Mouse (Mus musculus) C2C12 (cell line): ENCODE measurements at regions not wholly inside any gene's neighbourhood (a gene's known extent, or its start where the extent isn't known, plus 50 kb on each side); places are given as distances from the start of the nearest gene placed in this dataset.
A peak's percentile ranks its signal among the peaks of the same experiment; 100 is the strongest.

ENCODE experiments used
- H3K27me3 ChIP-seq: one replicate; pipeline ENCODE4 v1.6.1; 2011; ENCODE audit not compliant: control insufficient read depth, insufficient read depth, insufficient read length
- H3K36me3 ChIP-seq: one replicate; pipeline ENCODE4 v1.6.1; 2011; ENCODE audit not compliant: control insufficient read depth, insufficient read depth
- H3K4me3 ChIP-seq: one replicate; pipeline ENCODE4 v1.5.1; 2011; ENCODE audit warnings: mild to moderate bottlenecking, control low read depth; ENCODE audit not compliant: poor library complexity, insufficient read depth, severe bottlenecking
- H3K79me2 ChIP-seq: one replicate; pipeline ENCODE4 v1.6.1; 2011; ENCODE audit not compliant: control insufficient read depth, insufficient read depth
- H3K79me3 ChIP-seq: one replicate; pipeline ENCODE4 v1.6.1; 2011; ENCODE audit warnings: low read depth, control low read depth
- H3ac ChIP-seq: one replicate; pipeline ENCODE3; 2011; ENCODE audit warnings: low read depth; ENCODE audit not compliant: control insufficient read depth, insufficient read length
- CEBPB ChIP-seq: IDR thresholded peaks from one replicate; pipeline ENCODE4 v1.6.1; 2011; ENCODE audit warnings: low read depth, mild to moderate bottlenecking, control low read depth, moderate library complexity
- CTCF ChIP-seq: IDR thresholded peaks from one replicate; pipeline ENCODE4 v1.5.1; 2011; ENCODE audit not compliant: control insufficient read depth, insufficient read depth, insufficient read length
- FOSL1 ChIP-seq: IDR thresholded peaks from one replicate; pipeline ENCODE4 v1.8.0; 2011; ENCODE audit warnings: mild to moderate bottlenecking, low read length; ENCODE audit not compliant: poor library complexity, insufficient read depth, severe bottlenecking
- MAX ChIP-seq: IDR thresholded peaks from one replicate; pipeline ENCODE4 v1.6.1; 2011; ENCODE audit warnings: mild to moderate bottlenecking, control low read depth
- MYOD1 ChIP-seq: IDR thresholded peaks from one replicate; pipeline ENCODE4 v1.6.1; 2011; ENCODE audit warnings: low read depth; ENCODE audit not compliant: control insufficient read depth, insufficient read length
- MYOG ChIP-seq: IDR thresholded peaks from one replicate; pipeline ENCODE4 v1.6.1; 2011; ENCODE audit not compliant: control insufficient read depth, insufficient read length; ENCODE audit errors: extremely low read depth
- USF1 ChIP-seq: IDR thresholded peaks from one replicate; pipeline ENCODE4 v1.6.1; 2011; ENCODE audit warnings: low read depth, mild to moderate bottlenecking, control low read depth, moderate library complexity

DNA sequence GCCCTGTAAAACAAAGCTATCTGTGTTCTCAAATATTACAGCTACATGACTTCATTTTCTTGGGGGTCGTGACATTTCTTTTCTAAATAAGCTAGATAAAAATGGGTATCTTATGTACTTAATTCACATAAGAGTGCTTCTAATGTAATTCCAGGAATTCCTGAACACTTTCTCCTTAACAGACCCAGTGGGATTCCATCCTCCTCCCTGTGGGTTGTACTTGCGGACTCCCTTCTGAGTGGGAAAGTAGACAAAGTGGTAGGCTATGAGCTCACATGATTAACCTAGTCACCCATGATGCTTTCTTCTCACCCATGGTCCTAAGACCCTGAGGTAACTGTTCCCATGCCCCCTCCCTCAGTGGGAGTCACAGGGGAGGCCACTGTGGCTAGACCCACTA is 212.7 kb upstream of the Mon1b start:
- TF ChIP-seq MYOG (no peak), USF1 (no peak), FOSL1 (no peak), MYOD1 (no peak), CEBPB (no peak), MAX (no peak), CTCF (no peak)
- H3K27me3 ChIP-seq = no peaks in the 10 kb centered on the region

DNA sequence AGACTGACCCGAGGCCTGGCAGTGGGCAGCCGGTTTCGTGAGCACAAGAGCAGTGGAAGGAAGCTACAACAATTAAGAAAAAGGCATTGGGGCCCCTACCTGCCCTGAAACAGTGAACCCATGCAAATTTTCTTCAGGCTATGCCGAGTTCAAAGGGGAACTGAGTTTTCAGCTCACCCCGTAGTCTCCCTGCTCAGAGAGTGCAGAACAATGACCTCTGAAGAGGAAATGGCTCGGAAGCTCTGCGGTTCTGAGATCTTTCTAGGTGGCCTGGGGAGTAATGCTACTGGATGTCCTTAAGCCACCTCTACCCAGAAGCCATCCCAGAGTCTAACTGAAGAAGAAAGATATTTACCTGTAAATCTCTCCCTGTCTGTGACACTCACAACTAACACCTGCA is 196.3 kb upstream of the Mon1b start:
- Histone ChIP-seq H3K27me3 (no peaks in the 10 kb centered on the region), H3K4me3 (no peak overlapping the region), H3K79me3 (no peaks in the 10 kb centered on the region), H3K79me2 (no peaks in the 10 kb centered on the region), H3ac (no peak overlapping the region), H3K36me3 (no peaks in the 10 kb centered on the region)
- TF ChIP-seq FOSL1 (no peak), MYOG (no peak), MYOD1 (no peak), MAX (no peak), CEBPB (no peak), CTCF (no peak), USF1 (no peak)

More for the DNA sequence above, 212.7 kb upstream of the Mon1b start:
- H3K36me3 ChIP-seq = no peaks in the 10 kb centered on the region
- no peaks in the 10 kb centered on the region for H3K79me2 ChIP-seq
- no peak overlapping the region for H3ac ChIP-seq
- H3K4me3 ChIP-seq = no peak overlapping the region
- no peaks in the 10 kb centered on the region for H3K79me3 ChIP-seq

DNA sequence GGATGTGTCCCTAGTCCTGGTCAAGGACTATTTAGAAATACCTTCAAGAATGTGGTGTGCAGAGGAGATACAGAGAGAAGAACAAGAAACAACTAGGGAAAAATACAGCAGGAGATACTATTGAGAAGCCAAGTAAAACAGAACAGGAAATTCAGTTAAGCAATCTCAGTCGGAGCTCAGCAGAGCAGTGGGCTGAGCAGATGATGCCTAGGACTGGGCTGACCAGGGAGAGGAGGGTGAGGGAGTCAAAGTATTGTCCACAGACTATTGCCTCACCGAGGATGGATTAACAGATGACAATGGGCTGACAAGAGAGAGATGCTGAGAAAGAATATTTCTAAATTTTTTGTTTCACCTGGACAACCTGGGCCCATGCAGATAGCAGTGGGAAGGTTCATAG is 181.4 kb upstream of the Mon1b start:
- no peaks in the 10 kb centered on the region for H3K27me3 ChIP-seq
- TF ChIP-seq MAX = no peak
- no peak for TF ChIP-seq MYOG
- TF ChIP-seq MYOD1 = no peak
- no peak for TF ChIP-seq USF1
- TF ChIP-seq CTCF = no peak
- no peak for TF ChIP-seq CEBPB
- no peak for TF ChIP-seq FOSL1
- H3K36me3 ChIP-seq = no peaks in the 10 kb centered on the region
- no peaks in the 10 kb centered on the region for H3K79me2 ChIP-seq
- H3ac ChIP-seq = no peak overlapping the region
- no peak overlapping the region for H3K4me3 ChIP-seq
- no peaks in the 10 kb centered on the region for H3K79me3 ChIP-seq

- H3ac ChIP-seq = no peak overlapping the region
- H3K79me2 ChIP-seq = no peaks in the 10 kb centered on the region
- no peaks in the 10 kb centered on the region for H3K36me3 ChIP-seq
- H3K4me3 ChIP-seq = no peak overlapping the region
- H3K27me3 ChIP-seq = no peaks in the 10 kb centered on the region
- TF ChIP-seq CEBPB = no peak
- no peak for TF ChIP-seq USF1
- TF ChIP-seq MYOD1 = no peak
- no peak for TF ChIP-seq CTCF
- TF ChIP-seq MAX = no peak
- no peaks in the 10 kb centered on the region for H3K79me3 ChIP-seq
These were observed 170.8 kb upstream of the Mon1b start for GRCm38 (mm10) chr8:113464625-113465024.

DNA sequence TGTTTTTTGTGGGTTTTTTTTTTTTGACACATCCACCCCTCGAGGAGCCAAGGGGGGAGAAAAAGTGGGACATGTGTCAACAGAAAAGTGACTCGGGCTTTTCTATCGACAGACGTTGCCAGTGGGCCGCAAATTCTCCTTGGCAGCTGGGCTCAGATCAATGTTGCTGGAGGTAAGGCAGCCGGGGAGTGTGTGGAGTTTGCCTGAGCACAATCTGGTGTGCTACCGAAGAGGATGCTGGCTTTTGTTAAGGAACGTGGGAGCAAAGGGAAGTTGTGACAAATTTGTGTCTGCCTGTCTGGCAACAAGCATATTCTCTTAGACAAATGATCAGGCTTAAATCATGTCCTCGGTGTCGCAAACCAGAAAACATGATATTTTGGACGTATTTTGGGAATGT is 170.2 kb upstream of the Mon1b start:
- Histone ChIP-seq H3K79me2 (no peaks in the 10 kb centered on the region), H3K79me3 (no peaks in the 10 kb centered on the region), H3K27me3 (no peaks in the 10 kb centered on the region), H3K4me3 (no peak overlapping the region), H3ac (no peak overlapping the region), H3K36me3 (no peaks in the 10 kb centered on the region)
- TF ChIP-seq MYOD1 = no peak
- TF ChIP-seq FOSL1 = no peak

DNA sequence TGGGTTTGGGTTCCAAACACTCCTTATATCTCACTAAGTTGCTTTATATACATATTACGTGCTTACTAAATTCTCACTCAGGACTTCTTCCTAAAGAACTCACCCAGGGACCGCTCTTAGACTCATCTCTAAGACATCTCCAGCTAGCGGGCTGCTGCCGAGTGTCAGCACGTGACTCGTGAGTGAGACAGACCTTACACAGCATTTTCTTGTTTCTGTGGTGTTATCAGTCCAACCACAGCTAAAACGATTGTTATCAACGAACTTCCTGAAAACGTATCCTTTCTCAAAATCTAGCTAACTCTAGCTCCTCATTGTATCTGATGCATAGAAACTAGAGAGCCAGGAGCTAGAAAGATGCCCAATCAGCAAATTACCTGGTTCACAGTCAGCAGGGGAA is 168.7 kb upstream of the Mon1b start:
- Histone ChIP-seq H3K4me3 (no peak overlapping the region), H3K79me2 (no peaks in the 10 kb centered on the region), H3K36me3 (no peaks in the 10 kb centered on the region), H3ac (no peak overlapping the region), H3K79me3 (no peaks in the 10 kb centered on the region), H3K27me3 (no peaks in the 10 kb centered on the region)
- TF ChIP-seq USF1 = peak; percentile 11
- no peak for TF ChIP-seq MAX
- no peak for TF ChIP-seq MYOG
